Comparison of ENCODE assay signal across 1 mouse cellular context in genomic region chr10:80115290-80115943, GRCm38 (mm10).
A peak's percentile ranks its signal among the peaks of the same experiment; 100 is the strongest.
TF ChIP-seq lines count a peak whose summit lies in the region.

Gene Stk11 (plus strand): TSS chr10:80115803.

TF ChIP-seq in MEL, 35 proteins besides CTCF, POLR2A, EP300 and RAD21 (continued from another document):
- TF ChIP-seq NRF1 (IDR thresholded peaks at IDR 0.05; ENCODE audit: insufficient read depth, low read depth, low read length, poor library complexity, severe bottlenecking), result peak; percentile 53; the same call in 1 of the 2 replicates
- TF ChIP-seq UBTF (IDR thresholded peaks at IDR 0.05; ENCODE audit: borderline replicate concordance, insufficient read depth, low read depth, low read length), result 0 out of 2 replicates have a peak, but pooled peaks have one; percentile 6
- no peak for TF ChIP-seq GATA1 (IDR thresholded peaks at IDR 0.05; ENCODE audit: low read depth, low read length)
- no peak for TF ChIP-seq TAL1 (IDR thresholded peaks at IDR 0.05; ENCODE audit: low read length)
